Mouse (Mus musculus): ENCODE results near the gene Tmem184a. TPM values are rescaled to one million over a fixed set of nuclear protein-coding genes. Genes with fewer than 3 reads are reported as not detected.

Gene Tmem184a
- total RNA-seq, 2 experiments from 2014 or later, result 0.65 TPM; not detected in 1

Small RNA genes lying within 50 kb of the gene (microRNA-seq; reads per million reads assigned to microRNA genes)
- 0 to 2.3 reads per million in 2 experiments for gene Mir7037

Other genes with a start within 250 kb of the Tmem184a start
- gene Micall2, start 83.6 kb downstream of the Tmem184a start, total RNA-seq (2021), result 1 to 10 TPM; 3.7 to 4.1 TPM
- 10 to 100 TPM; 41.8 to 43.8 TPM for gene Ints1, start 44.2 kb downstream of the Tmem184a start, total RNA-seq (2021)
- 10 to 100 TPM; 23.4 to 26.9 TPM for gene Mafk, start 28.4 kb downstream of the Tmem184a start, total RNA-seq (2021)
- gene Gm26938, start 6.5 kb upstream of the Tmem184a start, total RNA-seq (2021), result not detected
- 10 to 100 TPM in 1 of 2 experiments, 1 to 10 TPM in 1; 9.9 to 10.8 TPM for gene Psmg3, start 7.0 kb upstream of the Tmem184a start, total RNA-seq (2021)
- under 1 TPM; 0.27 to 0.31 TPM for gene Elfn1, start 88.0 kb upstream of the Tmem184a start, total RNA-seq (2021)

Measured in heart, postnatal 14 days (tissue).